Mouse (Mus musculus) CD4-positive, CD25-positive, alpha-beta regulatory T cell, adult 4 months (primary cell): ENCODE measurements around the gene Gm9603. TPM values are rescaled to one million over a fixed set of nuclear protein-coding genes. Genes with fewer than 3 reads are reported as not detected.
"Not testable (repeated sequence)": the region's sequence is repeated elsewhere in the genome, so short reads cannot be mapped to it uniquely, and the experiment has no call there.

Experiments used
- ATAC-seq: one replicate; pipeline ENCODE4 v1.8.0; 2017
- polyA plus RNA-seq, 2 experiments: library from polyadenylated mRNA; unstranded; fragments of 100-300 nt; shearing (Covaris generic); gene quantifications; one replicate each; pipeline ENCODE4 v1.2.1; 2017

The Gm9603 gene
- not detected for polyA plus RNA-seq

- ATAC-seq: not testable (repeated sequence)
Observed at GRCm38 (mm10) chr14:5687357-5687756, at the start of gene Gm9603. Gm9603 (minus strand) TSS chr14:5687457.

- not testable (repeated sequence) for ATAC-seq
Observed at GRCm38 (mm10) chr14:5632928-5633327, 54.3 kb downstream of the Gm9603 start, which contains the start of gene Gm8265. Gm8265 (minus strand) TSS chr14:5633028.

Other genes with a start within 250 kb of the Gm9603 start
- gene Gm3194, start 232.0 kb downstream of the Gm9603 start, polyA plus RNA-seq: 1 to 10 TPM in 1 of 2 experiments, under 1 TPM in 1; 0.36 to 5.5 TPM
- not detected for gene Gm8246, start 209.6 kb downstream of the Gm9603 start, polyA plus RNA-seq
- not detected for gene Gm3187, start 203.2 kb downstream of the Gm9603 start, polyA plus RNA-seq
- 10 to 100 TPM in 1 of 2 experiments, 1 to 10 TPM in 1; 6.9 to 12.4 TPM for gene Gm3488, start 185.8 kb downstream of the Gm9603 start, polyA plus RNA-seq
- gene Gm3532, start 149.0 kb downstream of the Gm9603 start, polyA plus RNA-seq: not detected
- not detected for gene Gm8265, start 54.4 kb downstream of the Gm9603 start, polyA plus RNA-seq
- 1 to 10 TPM in 1 of 2 experiments, under 1 TPM in 1; 0.69 to 6.0 TPM for gene Gm3373, start 54.1 kb upstream of the Gm9603 start, polyA plus RNA-seq
- gene Gm3383, start 120.5 kb upstream of the Gm9603 start, polyA plus RNA-seq: 1 to 10 TPM; 7.3 to 8.3 TPM
- not detected for gene Gm3424, start 142.9 kb upstream of the Gm9603 start, polyA plus RNA-seq
- gene Gm8237, start 192.9 kb upstream of the Gm9603 start, polyA plus RNA-seq: 1 to 10 TPM; 1.3 to 1.4 TPM